Comparison of ENCODE assay signal across 9 mouse cellular contexts in genomic region chrX:165327699-165328333, GRCm38 (mm10). TPM values are rescaled to one million over a fixed set of nuclear protein-coding genes. Genes with fewer than 3 reads are reported as not detected.
DNase-seq lines count a peak whose midpoint lies in the region; ATAC-seq and TF ChIP-seq lines count a peak whose summit lies in the region.
"Had no signal": no experiment of that assay in that cellular context is flagged by ENCODE, and none has a peak within 500 bp of the region (broad histone marks: within the 10 kb centered on the region; RNA-seq: fewer than 3 reads in every experiment).

No protein-coding gene starts in this region.

- peak overlapping the region; percentile 56 for H3K4me2 ChIP-seq in neural tube, embryonic 14.5 days (ENCODE audit: low read depth, low read length)

- no peaks in the 10 kb centered on the region for H3K4me1 ChIP-seq in heart, adult 2 months (ENCODE audit: control insufficient read depth, insufficient read depth, low read length)
- H3K4me1 ChIP-seq in hindbrain, embryonic 10.5 days (replicated peaks), result no peaks in the 10 kb centered on the region
- no peaks in the 10 kb centered on the region for H3K4me1 ChIP-seq in neural tube, embryonic 14.5 days (ENCODE audit: control insufficient read depth, insufficient read depth, low read length)
- H3K4me1 ChIP-seq in thymus, adult 2 months (replicated peaks; ENCODE audit: control insufficient read depth, insufficient read depth, low read length), result no peaks in the 10 kb centered on the region

- no peaks in the 10 kb centered on the region for H3K36me3 ChIP-seq in heart, adult 2 months (ENCODE audit: control insufficient read depth, insufficient read depth, low read length)
- no peaks in the 10 kb centered on the region for H3K36me3 ChIP-seq in hindbrain, embryonic 10.5 days
- H3K36me3 ChIP-seq in neural tube, embryonic 14.5 days (ENCODE audit: control insufficient read depth, insufficient read depth, low read length), result no peaks in the 10 kb centered on the region
- H3K36me3 ChIP-seq in thymus, adult 2 months (ENCODE audit: control insufficient read depth, insufficient read depth, low read length), result no peaks in the 10 kb centered on the region

- H3K27me3 ChIP-seq in heart, adult 2 months (ENCODE audit: control insufficient read depth, insufficient read depth, low read length), result no peaks in the 10 kb centered on the region
- no peaks in the 10 kb centered on the region for H3K27me3 ChIP-seq in hindbrain, embryonic 10.5 days (ENCODE audit: insufficient read depth, poor library complexity, severe bottlenecking)
- no peaks in the 10 kb centered on the region for H3K27me3 ChIP-seq in neural tube, embryonic 14.5 days (ENCODE audit: control insufficient read depth, insufficient read depth, low read length)
- no peaks in the 10 kb centered on the region for H3K27me3 ChIP-seq in thymus, adult 2 months (ENCODE audit: control insufficient read depth, insufficient read depth, low read length)

- H3K27ac ChIP-seq in heart, adult 2 months, result no peak overlapping the region
- H3K27ac ChIP-seq in hindbrain, embryonic 10.5 days, result no peak overlapping the region
- no peak overlapping the region for H3K27ac ChIP-seq in left cerebral cortex, adult 2 months
- H3K27ac ChIP-seq in neural tube, embryonic 14.5 days (ENCODE audit: low read depth, low read length), result no peak overlapping the region
- H3K27ac ChIP-seq in thymus, adult 2 months (ENCODE audit: control insufficient read depth, insufficient read depth, low read length), result no peak overlapping the region

- no peak for TF ChIP-seq EP300 in heart, adult 2 months (IDR thresholded peaks at IDR 0.05; ENCODE audit: insufficient read depth, low read depth, low read length)

- no peaks in the 10 kb centered on the region for H3K79me2 ChIP-seq in heart, adult 2 months (replicated peaks; ENCODE audit: control insufficient read depth, insufficient read depth, low read length)

- no peak for DNase-seq in heart, adult 2 months
- DNase-seq in heart, adult 9 months (ENCODE audit: low spot score in 2 of 2), result no peak
- DNase-seq in NIH3T3 (ENCODE audit: low read depth), result peak; percentile 1
- DNase-seq in embryo, embryonic 10.5 days (ENCODE audit: low spot score), result peak; percentile 63
- peak; percentile 30 for DNase-seq in hindbrain, embryonic 10.5 days (ENCODE audit: low spot score)
- DNase-seq in left cerebral cortex, adult 2 months (ENCODE audit: extremely low spot score in 1 of 2, low spot score in 2 of 2), result peak; percentile 47 to 48
- no peak for DNase-seq in thymus, adult 2 months

- no peaks in the 10 kb centered on the region for H3K9me3 ChIP-seq in hindbrain, embryonic 10.5 days
- H3K9me3 ChIP-seq in neural tube, embryonic 14.5 days (ENCODE audit: control insufficient read depth, low read length), result no peaks in the 10 kb centered on the region

- H3K9ac ChIP-seq in heart, adult 2 months (ENCODE audit: low read depth, low read length), result no peak overlapping the region
- no peak overlapping the region for H3K9ac ChIP-seq in neural tube, embryonic 14.5 days (replicated peaks; ENCODE audit: low read depth, low read length)

- TF ChIP-seq CTCF in heart, adult 2 months (IDR thresholded peaks at IDR 0.05), result 0 out of 2 replicates have a peak, but pooled peaks have one; percentile 12
- peak; percentile 56 for TF ChIP-seq CTCF in left cerebral cortex, adult 2 months (IDR thresholded peaks at IDR 0.05)
- no peak for TF ChIP-seq CTCF in thymus, adult 2 months (IDR thresholded peaks at IDR 0.05; ENCODE audit: borderline replicate concordance, control insufficient read depth, extremely low read depth, insufficient read depth, low read length, poor library complexity)

- 13% methylated on average over 9 of the region's 9 CpGs for WGBS in heart, adult 2 months
- 14% methylated on average over 9 of the region's 9 CpGs for WGBS in hindbrain, embryonic 10.5 days
- WGBS in neural tube, embryonic 14.5 days, result 16% methylated on average over 9 of the region's 9 CpGs
- 2% methylated on average over 7 of the region's 9 CpGs for WGBS in thymus, adult 2 months

- intact Hi-C loops in heart, adult 2 months (cut with DNase I), result no loop called here
- intact Hi-C loops in left cerebral cortex, adult 2 months (cut with DNase I), result loop anchor here (2.0 to 5.0 kb wide), 3 partner anchors 136 to 819 kb away; no protein-coding TSS in a partner anchor

- no peak for TF ChIP-seq POLR2A in heart, adult 2 months (IDR thresholded peaks at IDR 0.05; ENCODE audit: insufficient read depth, low read depth, low read length)
- no peak for TF ChIP-seq POLR2A in thymus, adult 2 months (IDR thresholded peaks at IDR 0.05; ENCODE audit: control insufficient read depth, extremely low read depth, insufficient read depth, low read length, poor library complexity)

- 0 out of 2 replicates have a peak, but pooled peaks have one; percentile 11 for ATAC-seq in neural tube, embryonic 14.5 days (ENCODE audit: low read depth)

- no peak overlapping the region for H3K4me3 ChIP-seq in heart, adult 2 months
- peak overlapping the region; percentile 34 for H3K4me3 ChIP-seq in hindbrain, embryonic 10.5 days
- peak overlapping the region; percentile 41 for H3K4me3 ChIP-seq in left cerebral cortex, adult 2 months
- peak overlapping the region; percentile 31 for H3K4me3 ChIP-seq in neural tube, embryonic 14.5 days (ENCODE audit: low read depth, low read length)
- H3K4me3 ChIP-seq in thymus, adult 2 months (ENCODE audit: control insufficient read depth, insufficient read depth, low read length), result no peak overlapping the region

RNA-seq across cellular contexts. Expression of gene Glra2, which starts 0.6 kb away (rescaled TPM):
- not detected for total RNA-seq in heart, adult 2 months (2021)
- not detected in 2 replicates for polyA plus RNA-seq in heart, adult 2 months (2012; rRNA removed)
- 0.05 and 0.65 TPM in 2 replicates for polyA plus RNA-seq in hindbrain, embryonic 10.5 days (2016; fragmentation: Nextera tagmentation; extraction: Ambion mirVana)
- total RNA-seq in left cerebral cortex, adult 2 months (2021), result 10 to 100 TPM in 1 of 2 experiments, 1 to 10 TPM in 1; 9.6 to 10.6 TPM
- 14.4 and 23.0 TPM in 2 replicates for polyA plus RNA-seq in neural tube, embryonic 14.5 days (2014; fragmentation: Nextera tagmentation; extraction: Ambion mirVana)
- not detected in 2 replicates for polyA plus RNA-seq in thymus, adult 2 months (2012; rRNA removed)
- polyA plus RNA-seq: testis, adult 2 months had no signal

Comparison
In these comparisons a context has a peak if more than half of its experiments do, and no peak if none do; other contexts are left out.
1. DNase-seq: peak in NIH3T3 (single experiment), embryo, embryonic 10.5 days (single experiment), hindbrain, embryonic 10.5 days (single experiment) and left cerebral cortex, adult 2 months (2 of 2); none in heart, adult 2 months (0 of 2), heart, adult 9 months (0 of 2) and thymus, adult 2 months (single experiment).
2. H3K4me3 ChIP-seq: peak in hindbrain, embryonic 10.5 days (single experiment), left cerebral cortex, adult 2 months (single experiment) and neural tube, embryonic 14.5 days (single experiment); none in heart, adult 2 months (single experiment) and thymus, adult 2 months (single experiment).